Mouse (Mus musculus) gastrocnemius, adult 2 months (tissue): Measurements from ENCODE around the gene Ccne1. TPM values are rescaled to one million over a fixed set of nuclear protein-coding genes. Genes with fewer than 3 reads are reported as not detected.
"Not testable (repeated sequence)": the region's sequence is repeated elsewhere in the genome, so short reads cannot be mapped to it uniquely, and the experiment has no call there.

Experiments
- DNase-seq: peaks from one replicate; pipeline ENCODE4 v3.0.0; 2022
- H3K27ac ChIP-seq: fragments of 200-600 bp; 2 replicates; pipeline ENCODE4 v1.8.1; 2022; ENCODE audit warnings: mild to moderate bottlenecking
- H3K4me3 ChIP-seq: fragments of 200-600 bp; 2 replicates; pipeline ENCODE4 v1.8.1; 2022; ENCODE audit warnings: mild to moderate bottlenecking, moderate library complexity
- CTCF ChIP-seq: fragments of 200-600 bp; IDR thresholded peaks from 2 replicates; pipeline ENCODE4 v1.8.1; 2022; ENCODE audit warnings: antibody characterized with exemption, mild to moderate bottlenecking, moderate library complexity
- intact Hi-C: fragments of 180-260 bp; cut with DNase I; formaldehyde crosslinking; loops from one replicate; pipeline ENCODE4 v1.15.1; 2025
- long read RNA-seq, 2 experiments: library from polyadenylated mRNA; stranded (forward); transcript quantifications; one replicate each; pipeline ENCODE4 v2.0.0; 2021
- total RNA-seq, 2 experiments: library from RNA; stranded (reverse); gene quantifications; 2 replicates each; pipeline ENCODE4 v1.2.3; 2021

Gene Ccne1
- total RNA-seq = under 1 TPM; 0.20 to 0.28 TPM
- long read RNA-seq, experiment 1, partial matches to known transcripts = 0 of 1 reads
- long read RNA-seq, experiment 1, other reads (novel, unspliced or antisense) = 0 of 1 reads
- long read RNA-seq, experiment 2 = 0 reads

DNA sequence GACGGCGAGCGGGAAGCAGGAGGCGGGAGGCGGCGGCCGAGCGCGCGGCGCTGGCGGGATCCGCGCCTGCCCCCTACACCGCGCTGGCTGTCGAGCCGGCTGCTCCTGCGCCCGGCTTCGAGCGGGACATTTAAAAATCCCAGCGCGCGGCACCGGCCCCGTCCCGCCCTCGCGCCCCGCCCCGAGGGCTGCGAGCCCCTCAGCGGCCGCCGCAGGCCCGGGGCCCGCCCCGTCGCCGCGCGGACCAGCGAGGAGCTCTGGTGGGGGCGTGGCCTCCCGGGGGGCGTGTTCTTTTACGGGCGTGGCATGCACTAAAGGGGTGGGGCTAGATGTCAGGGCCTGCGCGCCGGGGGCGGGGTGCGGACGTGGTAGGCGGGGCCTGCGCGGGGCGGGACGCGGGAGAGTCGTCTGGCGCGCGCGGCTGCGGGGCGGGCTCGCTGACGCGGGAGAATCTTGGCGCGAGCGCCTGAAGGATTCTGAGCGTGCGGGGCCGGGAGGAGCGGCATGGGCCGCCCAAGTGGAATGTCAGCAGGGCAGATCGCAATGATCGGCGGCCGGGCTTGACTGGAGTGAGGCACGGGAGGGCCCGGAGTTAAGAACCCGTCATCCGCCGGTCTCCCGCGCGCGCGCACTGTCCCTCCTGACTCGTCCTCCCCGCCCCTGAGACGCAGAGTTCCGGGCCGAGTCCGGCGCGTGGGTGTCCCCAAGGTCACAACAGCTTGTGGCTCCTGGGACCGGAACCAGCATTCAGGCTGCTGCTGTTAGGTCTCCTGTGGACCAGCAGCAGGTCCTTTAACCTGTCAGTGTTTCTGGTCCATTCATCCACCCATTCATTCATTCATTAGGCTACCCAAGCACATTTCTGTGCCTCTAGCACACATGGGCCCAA, at the start of gene Ccne1:
TSS of gene Ccne1 (minus strand) at position 164 of the 889 bp plus-strand sequence.
- intact Hi-C loops = loop anchor here (2.0 kb wide), 1 partner anchor 23 kb away; no protein-coding TSS in a partner anchor
- peak within 1 kb of the TSS; percentile 76 for H3K27ac ChIP-seq
- peak; percentile 99 for DNase-seq
- H3K4me3 ChIP-seq = peak within 1 kb of the TSS; percentile 91
- no peak; the same call in 1 of the 2 replicates for TF ChIP-seq CTCF

DNA sequence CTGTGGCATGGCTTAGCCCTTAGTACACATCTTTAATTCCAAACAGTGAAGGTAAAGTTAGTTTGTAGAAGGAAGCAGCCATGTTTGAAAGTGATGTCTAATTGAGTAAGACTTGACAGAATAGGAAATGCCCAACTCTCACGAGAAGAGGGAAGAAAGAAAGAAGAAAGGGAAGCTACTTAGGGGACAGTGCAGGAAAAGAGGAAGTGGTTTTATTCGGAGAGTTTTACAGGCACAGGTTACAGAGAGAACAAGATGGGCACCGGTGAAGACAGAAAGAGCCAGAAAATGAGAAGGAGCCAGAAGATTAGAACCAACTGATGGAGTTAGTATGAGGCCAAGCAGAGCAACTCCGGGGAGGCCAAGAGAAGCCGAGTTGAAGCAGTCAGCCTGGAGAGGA, 48.5 kb upstream of the Ccne1 start:
- DNase-seq = no peak
- no peak for TF ChIP-seq CTCF
- intact Hi-C loops = no loop called here
- Histone ChIP-seq H3K27ac (no peak overlapping the region), H3K4me3 (no peak overlapping the region)

GRCm38 (mm10) chr7:38152571-38152970, 45.2 kb upstream of the Ccne1 start:
- H3K27ac ChIP-seq = no peak overlapping the region

GRCm38 (mm10) chr7:38151706-38152312, 44.5 kb upstream of the Ccne1 start:
- H3K4me3 ChIP-seq = no peak overlapping the region
- intact Hi-C loops = no loop called here
- no peak for TF ChIP-seq CTCF
- H3K27ac ChIP-seq = no peak overlapping the region
- no peak for DNase-seq

More at GRCm38 (mm10) chr7:38152571-38152970, 45.2 kb upstream of the Ccne1 start:
- H3K4me3 ChIP-seq = no peak overlapping the region
- DNase-seq = no peak
- TF ChIP-seq CTCF = no peak
- intact Hi-C loops = no loop called here

DNA sequence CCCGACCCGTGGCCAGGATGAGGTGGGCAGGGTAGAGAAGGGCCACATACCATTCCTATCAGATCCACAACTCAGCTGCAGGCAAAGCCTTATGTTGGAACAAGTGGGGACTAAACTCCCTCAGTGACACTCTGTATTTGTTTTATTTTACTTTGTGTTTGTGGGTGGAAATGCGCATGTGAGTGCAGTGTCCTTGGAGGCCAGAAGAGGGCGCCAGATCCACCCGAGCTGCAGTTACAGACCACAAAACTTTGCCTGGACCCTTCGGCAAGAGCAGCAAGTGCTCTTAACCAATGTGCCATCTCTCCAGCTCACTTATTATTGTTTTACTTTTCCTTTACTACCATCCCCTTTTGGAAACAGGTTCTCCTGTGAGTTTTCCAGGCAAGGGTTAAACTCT, 40.1 kb upstream of the Ccne1 start:
- intact Hi-C loops = no loop called here

GRCm38 (mm10) chr7:38141747-38142545, 34.6 kb upstream of the Ccne1 start:
- TF ChIP-seq CTCF = peak; percentile 95
- Histone ChIP-seq H3K4me3 (no peak overlapping the region), H3K27ac (no peak overlapping the region)
- DNase-seq = peak; percentile 87
- intact Hi-C loops = loop anchor here (2.0 to 5.0 kb wide), 2 partner anchors 81 to 770 kb away; no protein-coding TSS in a partner anchor

More for the DNA sequence above, 40.1 kb upstream of the Ccne1 start:
- no peak overlapping the region for H3K27ac ChIP-seq
- TF ChIP-seq CTCF = peak; percentile 18; the same call in 1 of the 2 replicates
- no peak overlapping the region for H3K4me3 ChIP-seq
- DNase-seq = no peak

DNA sequence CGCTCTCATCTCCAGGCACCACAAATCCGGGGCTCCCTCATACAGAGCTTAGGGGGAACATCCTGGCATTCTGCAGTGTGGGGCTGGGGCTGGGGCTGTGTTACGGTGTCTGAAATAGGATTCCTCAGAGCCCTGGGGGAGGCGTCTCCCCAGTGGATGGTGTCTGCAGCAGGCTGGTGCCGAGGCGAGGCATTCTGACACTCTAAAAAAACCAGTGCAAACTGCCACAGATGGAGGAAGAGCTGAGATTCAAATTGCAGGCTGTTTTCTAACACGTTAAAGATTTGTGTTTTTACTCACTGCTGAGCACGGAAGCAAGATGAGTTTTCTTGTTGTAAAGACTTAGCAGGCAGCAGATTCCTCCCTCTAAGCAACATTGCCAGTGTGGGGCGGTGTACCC, 33.0 kb upstream of the Ccne1 start:
- intact Hi-C loops = loop anchor here (2.0 to 5.0 kb wide), 2 partner anchors 80 to 768 kb away; no protein-coding TSS in a partner anchor
- Histone ChIP-seq H3K4me3 (no peak overlapping the region), H3K27ac (no peak overlapping the region)
- no peak for DNase-seq
- no peak for TF ChIP-seq CTCF

DNA sequence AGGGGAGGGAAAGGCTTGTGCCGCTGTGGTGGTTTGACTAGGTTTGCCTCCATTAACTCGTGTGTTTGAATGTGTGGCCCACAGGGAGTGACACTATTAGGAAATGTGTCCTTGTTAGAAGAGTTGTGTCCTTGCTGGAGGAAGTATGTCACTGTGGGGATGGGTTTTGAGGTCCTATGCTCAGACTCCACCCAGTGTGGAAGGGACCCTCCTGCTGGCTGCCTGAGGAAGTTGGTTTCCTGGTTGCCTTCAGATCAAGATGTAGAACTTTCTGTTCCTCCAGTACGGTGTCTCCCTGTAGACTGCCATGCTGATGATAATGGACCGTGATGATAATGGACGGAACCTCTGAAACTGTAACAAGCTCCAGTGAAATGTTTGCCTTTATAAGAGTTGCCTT, 27.1 kb upstream of the Ccne1 start:
- intact Hi-C loops = no loop called here
- TF ChIP-seq CTCF = no peak
- no peak for DNase-seq
- Histone ChIP-seq H3K27ac (no peak overlapping the region), H3K4me3 (no peak overlapping the region)

GRCm38 (mm10) chr7:38131186-38131585, 23.9 kb upstream of the Ccne1 start:
- no peak overlapping the region for H3K4me3 ChIP-seq
- H3K27ac ChIP-seq = no peak overlapping the region
- TF ChIP-seq CTCF = peak; percentile 66
- intact Hi-C loops = no loop called here
- peak; percentile 28 for DNase-seq

GRCm38 (mm10) chr7:38129986-38130729, 22.8 kb upstream of the Ccne1 start:
- no peak for TF ChIP-seq CTCF
- intact Hi-C loops = no loop called here
- Histone ChIP-seq H3K27ac (no peak overlapping the region), H3K4me3 (no peak overlapping the region)
- no peak for DNase-seq

- H3K4me3 ChIP-seq = no peak overlapping the region
- no peak for TF ChIP-seq CTCF
- intact Hi-C loops = no loop called here
- no peak overlapping the region for H3K27ac ChIP-seq
- DNase-seq = no peak
Measured at GRCm38 (mm10) chr7:38129491-38129890, 22.2 kb upstream of the Ccne1 start.

GRCm38 (mm10) chr7:38128256-38128655, 20.9 kb upstream of the Ccne1 start:
- intact Hi-C loops, H3K27ac ChIP-seq, DNase-seq, H3K4me3 ChIP-seq: not testable (repeated sequence)
